Mouse (Mus musculus) liver, postnatal 0 days (tissue): Measurements from ENCODE around the gene Tox2.

Source experiments
- CTCF ChIP-seq: sonication (generic); IDR thresholded peaks from 2 replicates; pipeline ENCODE4 v1.5.1; 2016; ENCODE audit warnings: antibody characterized with exemption, low read depth
- EP300 ChIP-seq: IDR thresholded peaks from 2 replicates; pipeline ENCODE4 v1.6.1; 2016; ENCODE audit warnings: antibody characterized with exemption, low read depth, mild to moderate bottlenecking

- TF ChIP-seq CTCF: no peak
- TF ChIP-seq EP300: no peak
Measured at GRCm38 (mm10) chr2:163360858-163361623, 158.1 kb downstream of the Tox2 start.
